Mouse (Mus musculus) macrophage (primary cell): ENCODE data around the gene Tet2. TPM values are rescaled to one million over a fixed set of nuclear protein-coding genes. Genes with fewer than 3 reads are reported as not detected.

Experiments used
- H3K27ac ChIP-seq: fragments of 350-480 bp; formaldehyde crosslinking; 2 replicates; pipeline ENCODE4 v1.9.0; 2021
- H3K36me3 ChIP-seq: fragments of 350-480 bp; formaldehyde crosslinking; 2 replicates; pipeline ENCODE4 v1.9.0; 2021; ENCODE audit errors: inconsistent target
- H3K4me3 ChIP-seq: fragments of 350-480 bp; formaldehyde crosslinking; 2 replicates; pipeline ENCODE4 v1.9.0; 2021; ENCODE audit errors: inconsistent target
- H3K79me2 ChIP-seq: fragments of 350-480 bp; formaldehyde crosslinking; 2 replicates; pipeline ENCODE4 v1.9.0; 2021; ENCODE audit errors: inconsistent target
- WGBS: methylation state at CpG from one replicate; pipeline ENCODE4 v1.1.7; 2026; ENCODE audit warnings: inconsistent platforms; ENCODE audit not compliant: missing documents; 5-methylcytosine and 5-hydroxymethylcytosine counted together
- polyA plus RNA-seq: library from polyadenylated mRNA; stranded (reverse); fragments of 250-400 nt; gene quantifications from 3 replicates; pipeline ENCODE4 v1.2.4, GENCODE M21; 2018; ENCODE audit warnings: inconsistent platforms

Gene Tet2
- polyA plus RNA-seq, 1 experiment from 2014 or later = 13.5 TPM

- Histone ChIP-seq H3K79me2 (no peaks in the 10 kb centered on the region), H3K4me3 (no peak overlapping the region), H3K36me3 (no peaks in the 10 kb centered on the region), H3K27ac (no peak overlapping the region)
- WGBS = 82% methylated on average over 6 of the region's 6 CpGs
Observed at GRCm38 (mm10) chr3:133557602-133558001, 12.7 kb upstream of the Tet2 start.

- Histone ChIP-seq H3K36me3 (no peaks in the 10 kb centered on the region), H3K79me2 (no peaks in the 10 kb centered on the region), H3K27ac (no peak overlapping the region), H3K4me3 (no peak overlapping the region)
- WGBS = 96% methylated on average over 6 of the region's 7 CpGs
Observed at GRCm38 (mm10) chr3:133557154-133557553, 12.2 kb upstream of the Tet2 start.

- no peak overlapping the region for H3K4me3 ChIP-seq
- 95% methylated on average over 7 of the region's 7 CpGs for WGBS
- H3K79me2 ChIP-seq = no peaks in the 10 kb centered on the region
- H3K27ac ChIP-seq = no peak overlapping the region
- H3K36me3 ChIP-seq = no peaks in the 10 kb centered on the region
Observed at GRCm38 (mm10) chr3:133555378-133555777, 10.4 kb upstream of the Tet2 start.

- 93% methylated on average over 6 of the region's 6 CpGs for WGBS
Observed at GRCm38 (mm10) chr3:133554552-133555067, 9.7 kb upstream of the Tet2 start.

DNA sequence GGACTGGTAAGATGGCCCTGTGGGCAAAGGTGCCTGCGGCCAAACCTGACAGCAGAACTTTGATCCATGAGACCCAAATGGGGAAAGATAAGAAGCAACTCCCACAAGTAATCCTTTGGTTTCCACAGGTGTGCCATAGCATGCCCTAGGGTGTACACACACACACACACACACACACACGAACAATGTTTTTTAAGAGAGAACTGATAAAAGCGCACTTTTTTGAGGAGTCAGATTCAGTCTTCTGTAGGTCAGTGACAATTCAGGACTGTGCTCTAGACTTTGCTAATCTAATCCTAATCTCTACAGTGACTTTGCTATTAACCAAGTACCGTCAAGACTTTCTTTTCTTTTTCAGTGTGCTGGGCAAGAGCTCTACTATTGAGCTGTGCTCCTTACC is 9.2 kb upstream of the Tet2 start:
- no peaks in the 10 kb centered on the region for H3K36me3 ChIP-seq
- H3K79me2 ChIP-seq = no peaks in the 10 kb centered on the region
- H3K4me3 ChIP-seq = no peak overlapping the region
- 89% methylated on average over 3 of the region's 4 CpGs for WGBS
- no peak overlapping the region for H3K27ac ChIP-seq

More at GRCm38 (mm10) chr3:133554552-133555067, 9.7 kb upstream of the Tet2 start:
- H3K79me2 ChIP-seq = no peaks in the 10 kb centered on the region
- H3K27ac ChIP-seq = no peak overlapping the region
- no peaks in the 10 kb centered on the region for H3K36me3 ChIP-seq
- no peak overlapping the region for H3K4me3 ChIP-seq

DNA sequence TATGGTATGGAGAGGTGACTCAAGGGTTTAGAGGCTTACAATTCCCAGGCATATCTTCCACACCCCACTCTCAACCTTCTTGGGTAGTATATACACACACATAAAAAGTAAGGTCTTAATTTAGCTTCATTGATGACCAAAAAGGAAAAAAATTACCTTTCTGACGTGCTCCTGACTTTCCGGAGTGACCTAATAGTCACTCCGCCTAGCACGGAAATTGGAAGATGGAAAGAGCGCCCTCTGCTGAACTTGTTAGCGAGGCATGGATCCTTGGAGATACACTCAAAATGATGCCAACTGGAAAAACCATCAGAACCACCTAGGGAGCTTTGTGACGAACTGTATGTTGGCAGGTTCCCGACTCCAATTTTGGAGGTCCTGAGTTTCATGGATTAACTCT is 7.0 kb upstream of the Tet2 start:
- H3K4me3 ChIP-seq = no peak overlapping the region
- WGBS = 93% methylated on average over 8 of the region's 8 CpGs
- H3K79me2 ChIP-seq = no peaks in the 10 kb centered on the region
- H3K27ac ChIP-seq = no peak overlapping the region
- no peaks in the 10 kb centered on the region for H3K36me3 ChIP-seq

DNA sequence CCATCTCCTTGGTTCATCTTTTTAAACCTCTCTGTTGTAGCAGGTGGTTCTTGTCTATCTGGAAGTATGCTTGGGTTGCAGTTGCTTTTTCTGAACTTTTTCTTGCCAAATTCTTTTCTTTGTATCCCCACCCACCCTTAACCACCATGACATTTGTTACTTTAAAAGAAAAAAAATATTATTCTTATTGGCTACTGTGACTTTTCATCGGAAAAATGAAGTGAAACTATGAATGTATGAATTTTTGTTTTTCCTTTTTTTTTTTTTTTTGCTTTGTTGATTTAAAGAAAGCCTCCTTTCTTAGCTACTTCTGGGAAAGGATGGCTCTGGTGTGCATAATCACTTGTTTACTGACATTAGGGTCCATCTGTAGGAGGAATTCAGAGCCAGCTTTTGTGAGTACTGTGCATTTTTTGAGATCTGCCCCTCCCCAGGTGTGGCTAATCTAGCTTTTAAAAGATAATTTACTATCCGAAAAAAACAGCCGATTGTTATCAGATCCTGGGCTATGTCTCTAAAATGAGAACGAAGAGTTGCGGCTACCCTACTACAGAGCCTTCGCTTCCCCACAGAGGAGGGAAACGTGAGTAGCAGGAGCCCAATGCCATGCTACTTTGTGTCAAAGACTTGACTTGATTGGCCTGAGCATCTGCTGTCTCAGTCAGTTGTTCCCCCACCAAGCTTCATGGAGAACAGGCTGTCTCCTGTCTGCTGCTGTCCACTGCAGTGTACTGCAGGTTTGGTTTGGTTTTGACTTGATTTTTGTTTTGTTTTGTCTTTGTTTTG is 4.6 kb upstream of the Tet2 start:
- Histone ChIP-seq H3K4me3 (no peak overlapping the region), H3K79me2 (no peaks in the 10 kb centered on the region), H3K36me3 (no peaks in the 10 kb centered on the region), H3K27ac (no peak overlapping the region)
- 74% methylated on average over 7 of the region's 7 CpGs for WGBS

DNA sequence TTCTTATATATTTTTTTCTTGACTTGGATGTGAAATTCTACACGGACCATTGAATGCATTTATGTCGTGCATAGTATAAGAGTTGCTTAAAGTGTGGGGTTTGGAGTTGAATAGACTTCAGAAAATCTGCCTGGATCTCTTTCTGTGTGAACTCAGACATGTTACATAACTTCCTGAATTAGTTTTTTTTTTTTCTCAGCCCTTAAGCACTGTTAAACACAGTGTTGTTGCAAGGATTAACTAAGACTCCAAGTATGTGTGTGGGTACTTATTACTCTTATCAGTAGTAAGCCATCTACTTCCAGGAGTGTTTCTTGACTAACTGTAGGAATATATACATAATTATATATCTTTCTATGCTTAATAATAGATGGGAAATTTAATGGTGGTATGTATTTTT is 3.7 kb upstream of the Tet2 start:
- Histone ChIP-seq H3K4me3 (no peak overlapping the region), H3K27ac (no peak overlapping the region), H3K79me2 (peaks cover 4% of the 10 kb centered on the region), H3K36me3 (no peaks in the 10 kb centered on the region)
- 3% methylated on average over 2 of the region's 2 CpGs for WGBS

DNA sequence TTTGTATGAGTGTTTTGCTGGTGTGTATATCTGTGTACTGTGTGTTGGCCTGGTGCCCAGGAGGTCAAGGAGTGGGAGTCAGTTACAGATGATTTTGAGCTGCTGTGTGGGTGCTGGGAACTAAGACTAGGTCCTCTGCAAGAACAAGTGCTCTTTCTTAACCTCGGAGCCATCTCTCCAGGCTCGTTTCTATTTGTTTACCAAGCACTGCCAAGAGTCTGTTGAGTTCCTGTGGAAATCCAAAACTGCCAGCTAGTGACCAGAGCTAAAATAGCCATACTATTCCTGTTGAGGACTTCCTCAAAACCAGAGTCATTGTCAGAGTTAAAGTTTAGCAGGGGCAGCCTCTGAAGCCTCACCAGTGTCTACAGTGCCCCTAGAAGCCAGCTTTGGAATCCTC is 1.9 kb upstream of the Tet2 start:
- 16% methylated on average over 2 of the region's 2 CpGs for WGBS
- Histone ChIP-seq H3K27ac (peak overlapping the region; percentile 51), H3K4me3 (no peak overlapping the region), H3K79me2 (peaks cover 23% of the 10 kb centered on the region), H3K36me3 (no peaks in the 10 kb centered on the region)

- Histone ChIP-seq H3K4me3 (peak overlapping the region; percentile 5; the same call in 1 of the 2 replicates), H3K27ac (peak overlapping the region; percentile 52), H3K79me2 (peaks cover 38% of the 10 kb centered on the region), H3K36me3 (no peaks in the 10 kb centered on the region)
- 45% methylated on average over 6 of the region's 6 CpGs for WGBS
Observed at GRCm38 (mm10) chr3:133545304-133545666, 346 bp upstream of the Tet2 start.

DNA sequence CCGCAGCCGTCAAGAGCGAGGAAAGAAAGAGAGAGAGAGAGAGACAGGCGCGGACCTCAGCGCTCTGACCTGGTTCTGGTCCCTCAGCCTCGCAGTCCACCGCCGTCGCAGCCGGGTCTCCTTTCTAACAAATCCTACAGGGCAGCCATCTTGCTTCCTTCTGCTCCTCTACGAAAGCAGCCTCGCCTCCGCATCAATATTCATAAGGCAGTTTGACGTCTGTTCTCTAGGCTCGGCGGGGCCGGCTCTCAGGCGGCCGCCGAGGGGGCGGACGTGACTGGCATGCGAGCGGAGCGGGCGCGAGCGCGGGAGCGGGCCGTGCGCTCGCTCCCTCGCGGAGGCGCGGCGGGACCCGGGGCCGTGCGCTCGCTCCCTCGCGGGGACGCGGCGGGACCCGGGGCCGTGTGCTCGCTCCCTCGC is 798 bp downstream of the Tet2 start:
- Histone ChIP-seq H3K79me2 (peaks cover 49% of the 10 kb centered on the region), H3K27ac (peak overlapping the region; percentile 84), H3K4me3 (peak overlapping the region; percentile 87), H3K36me3 (0 out of 2 replicates have a peak, but pooled peaks cover under 1% of the 10 kb centered on the region)
- under 1% methylated on average over 24 of the region's 52 CpGs for WGBS

- Histone ChIP-seq H3K4me3 (peak overlapping the region; percentile 87), H3K36me3 (peaks cover 6% of the 10 kb centered on the region; the same call in 1 of the 2 replicates), H3K27ac (peak overlapping the region; percentile 84), H3K79me2 (peaks cover 57% of the 10 kb centered on the region)
- WGBS = 2% methylated on average over 19 of the region's 21 CpGs
Observed at GRCm38 (mm10) chr3:133543101-133544020, 1.6 kb downstream of the Tet2 start.

GRCm38 (mm10) chr3:133542084-133542483 is 2.9 kb downstream of the Tet2 start:
- Histone ChIP-seq H3K4me3 (peak overlapping the region; percentile 87), H3K27ac (peak overlapping the region; percentile 84), H3K36me3 (peaks cover 17% of the 10 kb centered on the region; the same call in 1 of the 2 replicates), H3K79me2 (peaks cover 70% of the 10 kb centered on the region)

- H3K27ac ChIP-seq = no peak overlapping the region
- H3K4me3 ChIP-seq = no peak overlapping the region
- peaks cover 81% of the 10 kb centered on the region for H3K79me2 ChIP-seq
- peaks cover 24% of the 10 kb centered on the region; the same call in 1 of the 2 replicates for H3K36me3 ChIP-seq
Observed at GRCm38 (mm10) chr3:133541000-133541399, 3.9 kb downstream of the Tet2 start.

- Histone ChIP-seq H3K4me3 (no peak overlapping the region), H3K27ac (no peak overlapping the region), H3K79me2 (peaks cover 91% of the 10 kb centered on the region), H3K36me3 (peaks cover 29% of the 10 kb centered on the region; the same call in 1 of the 2 replicates)
- 94% methylated on average over 4 of the region's 4 CpGs for WGBS
Observed at GRCm38 (mm10) chr3:133539991-133540390, 4.9 kb downstream of the Tet2 start.
